Mouse (Mus musculus): Measurements from ENCODE around the gene Setd7. TPM values are rescaled to one million over a fixed set of nuclear protein-coding genes. Genes with fewer than 3 reads are reported as not detected.

Setd7 gene
- total and polyA plus RNA-seq, 3 experiments, result 11.3 to 37.9 (median 15.3) TPM

DNA sequence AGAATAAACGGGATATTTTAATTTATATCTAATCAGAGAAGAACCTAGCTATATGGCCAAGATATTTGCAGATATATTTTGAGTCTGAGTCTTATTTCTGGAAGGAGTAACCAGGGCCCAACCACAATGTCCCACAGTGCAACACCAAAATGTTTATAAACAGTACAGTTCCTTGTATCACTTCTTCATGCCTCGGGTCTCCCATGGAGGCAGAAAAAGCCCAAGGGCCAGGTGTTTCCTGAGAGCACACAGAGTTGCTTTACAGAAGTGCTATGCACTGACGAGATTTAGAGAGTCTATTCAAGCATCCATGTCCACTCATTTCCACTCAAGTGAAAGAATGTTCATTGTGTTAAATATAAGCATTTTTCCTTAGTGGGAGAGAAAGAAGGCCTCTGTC is 78.8 kb downstream of the Setd7 start:
- H3K36me3 ChIP-seq (ENCODE audit: control insufficient read depth in 1 of 2, insufficient read depth in 2 of 2, low read length in 2 of 2), result peaks cover 0 to 7% of the 10 kb centered on the region in 2 experiments; a peak in 2 of 4 replicates
- no peak overlapping the region for H3K27ac ChIP-seq (ENCODE audit: control insufficient read depth, low read depth, low read length)
- H3K4me3 ChIP-seq (ENCODE audit: control insufficient read depth in 1 of 2, insufficient read depth in 1 of 2, low read depth in 2 of 2, low read length in 2 of 2), result no peak overlapping the region
- H3K79me2 ChIP-seq (ENCODE audit: control insufficient read depth, insufficient read depth, low read length, poor library complexity), result peaks cover 4% of the 10 kb centered on the region
- H3K27me3 ChIP-seq (ENCODE audit: control insufficient read depth in 1 of 2, insufficient read depth in 2 of 2, low read length in 2 of 2), result no peaks in the 10 kb centered on the region
- no peak for TF ChIP-seq E2F4 (IDR thresholded peaks at IDR 0.05; ENCODE audit: borderline replicate concordance, low read depth, low read length)
- no peak for TF ChIP-seq ZMIZ1 (IDR thresholded peaks at IDR 0.05; ENCODE audit: low read depth, low read length)
- no peak for TF ChIP-seq UBTF (IDR thresholded peaks at IDR 0.05; ENCODE audit: borderline replicate concordance, insufficient read depth, low read depth, low read length)
- TF ChIP-seq TBP (IDR thresholded peaks at IDR 0.05; ENCODE audit: low read depth, low read length), result no peak
- no peak for TF ChIP-seq BHLHE40 (IDR thresholded peaks at IDR 0.05; ENCODE audit: borderline replicate concordance, low read depth, low read length)
- no peak for TF ChIP-seq EP300 (IDR thresholded peaks at IDR 0.05; ENCODE audit: low read depth in 1 of 2, low read length in 2 of 2)
- TF ChIP-seq ZNF384 (IDR thresholded peaks at IDR 0.05; ENCODE audit: low read depth, low read length), result no peak
- TF ChIP-seq POLR2AphosphoS5 (IDR thresholded peaks at IDR 0.05; ENCODE audit: borderline replicate concordance, low read depth, low read length), result no peak
- TF ChIP-seq MAX (IDR thresholded peaks at IDR 0.05; ENCODE audit: low read length), result no peak
- TF ChIP-seq USF1 (IDR thresholded peaks at IDR 0.05; ENCODE audit: low read depth, low read length), result no peak
- TF ChIP-seq MYC (IDR thresholded peaks at IDR 0.05; ENCODE audit: low read depth, low read length), result no peak
- TF ChIP-seq MEF2A (IDR thresholded peaks at IDR 0.05; ENCODE audit: extremely low read depth, insufficient replicate concordance, low read depth, low read length, poor library complexity, severe bottlenecking), result no peak
- no peak for TF ChIP-seq CHD2 (IDR thresholded peaks at IDR 0.05; ENCODE audit: low read length)
- no peak for TF ChIP-seq ZKSCAN1 (IDR thresholded peaks at IDR 0.05; ENCODE audit: low read depth, low read length)
- TF ChIP-seq TCF12 (IDR thresholded peaks at IDR 0.05; ENCODE audit: low read depth, low read length), result no peak
- TF ChIP-seq NRF1 (IDR thresholded peaks at IDR 0.05; ENCODE audit: insufficient read depth, low read depth, low read length, poor library complexity, severe bottlenecking), result no peak
- no peak for TF ChIP-seq MYB (IDR thresholded peaks at IDR 0.05; ENCODE audit: low read depth, low read length)
- no peak for TF ChIP-seq MXI1 (IDR thresholded peaks at IDR 0.05; ENCODE audit: low read depth, low read length)
- TF ChIP-seq USF2 (IDR thresholded peaks at IDR 0.05; ENCODE audit: borderline replicate concordance in 1 of 2, insufficient read depth in 1 of 2, low read depth in 1 of 2, low read length in 2 of 2), result no peak
- no peak for TF ChIP-seq ELF1 (IDR thresholded peaks at IDR 0.05; ENCODE audit: low read depth, low read length)
- H3K9me3 ChIP-seq (replicated peaks; ENCODE audit: insufficient read depth, low read length), result no peaks in the 10 kb centered on the region
- no peak overlapping the region for H3K9ac ChIP-seq (ENCODE audit: control insufficient read depth, low read depth, low read length, poor library complexity, severe bottlenecking)
- H3K4me1 ChIP-seq (ENCODE audit: control insufficient read depth in 1 of 2, insufficient read depth in 2 of 2, low read length in 2 of 2), result peaks cover 0 to 3% of the 10 kb centered on the region in 2 experiments; a peak in 1 of 4 replicates
- no peak for DNase-seq (ENCODE audit: low read depth, low spot score)
